Mouse (Mus musculus) embryonic facial prominence, embryonic 10.5 days (tissue): ENCODE data around the gene Smc1a. TPM values are rescaled to one million over a fixed set of nuclear protein-coding genes. Genes with fewer than 3 reads are reported as not detected.

Source experiments
- DNase-seq: peaks from one replicate; pipeline ENCODE4 v3.0.0-alpha.2; 2017; ENCODE audit warnings: low spot score
- H3K27ac ChIP-seq: fragments of 300-500 bp; sonication (generic); replicated peaks from 2 replicates; pipeline ENCODE4 v1.5.1; 2016; ENCODE audit warnings: mild to moderate bottlenecking
- H3K27me3 ChIP-seq: fragments of 300-500 bp; sonication (generic); replicated peaks from 2 replicates; pipeline ENCODE4 v1.6.1; 2016; ENCODE audit warnings: low read depth, mild to moderate bottlenecking; ENCODE audit not compliant: poor library complexity, severe bottlenecking
- H3K36me3 ChIP-seq: fragments of 300-500 bp; sonication (generic); replicated peaks from 2 replicates; pipeline ENCODE4 v1.6.1; 2016; ENCODE audit warnings: mild to moderate bottlenecking, moderate library complexity
- H3K4me1 ChIP-seq: fragments of 300-500 bp; sonication (generic); 2 replicates; pipeline ENCODE4 v1.6.1; 2016
- H3K4me3 ChIP-seq: fragments of 300-500 bp; sonication (generic); 2 replicates; pipeline ENCODE4 v1.5.1; 2016; ENCODE audit warnings: mild to moderate bottlenecking, moderate library complexity
- H3K9me3 ChIP-seq: fragments of 300-500 bp; sonication (generic); 2 replicates; pipeline ENCODE4 v1.6.1; 2016; ENCODE audit warnings: mild to moderate bottlenecking
- WGBS: fragments of 180-500 bp; shearing (Covaris S2); methylation state at CpG from one replicate; pipeline ENCODE4 v1.1.7; 2016; 5-methylcytosine and 5-hydroxymethylcytosine counted together
- polyA plus RNA-seq: library from polyadenylated mRNA; unstranded; fragments of >200 nt; fragmentation: Nextera tagmentation; extraction: Ambion mirVana; gene quantifications from 2 replicates; pipeline ENCODE4 v1.2.1, GENCODE M21; 2016

Smc1a gene
- 111 and 117 TPM in 2 replicates for polyA plus RNA-seq

DNA sequence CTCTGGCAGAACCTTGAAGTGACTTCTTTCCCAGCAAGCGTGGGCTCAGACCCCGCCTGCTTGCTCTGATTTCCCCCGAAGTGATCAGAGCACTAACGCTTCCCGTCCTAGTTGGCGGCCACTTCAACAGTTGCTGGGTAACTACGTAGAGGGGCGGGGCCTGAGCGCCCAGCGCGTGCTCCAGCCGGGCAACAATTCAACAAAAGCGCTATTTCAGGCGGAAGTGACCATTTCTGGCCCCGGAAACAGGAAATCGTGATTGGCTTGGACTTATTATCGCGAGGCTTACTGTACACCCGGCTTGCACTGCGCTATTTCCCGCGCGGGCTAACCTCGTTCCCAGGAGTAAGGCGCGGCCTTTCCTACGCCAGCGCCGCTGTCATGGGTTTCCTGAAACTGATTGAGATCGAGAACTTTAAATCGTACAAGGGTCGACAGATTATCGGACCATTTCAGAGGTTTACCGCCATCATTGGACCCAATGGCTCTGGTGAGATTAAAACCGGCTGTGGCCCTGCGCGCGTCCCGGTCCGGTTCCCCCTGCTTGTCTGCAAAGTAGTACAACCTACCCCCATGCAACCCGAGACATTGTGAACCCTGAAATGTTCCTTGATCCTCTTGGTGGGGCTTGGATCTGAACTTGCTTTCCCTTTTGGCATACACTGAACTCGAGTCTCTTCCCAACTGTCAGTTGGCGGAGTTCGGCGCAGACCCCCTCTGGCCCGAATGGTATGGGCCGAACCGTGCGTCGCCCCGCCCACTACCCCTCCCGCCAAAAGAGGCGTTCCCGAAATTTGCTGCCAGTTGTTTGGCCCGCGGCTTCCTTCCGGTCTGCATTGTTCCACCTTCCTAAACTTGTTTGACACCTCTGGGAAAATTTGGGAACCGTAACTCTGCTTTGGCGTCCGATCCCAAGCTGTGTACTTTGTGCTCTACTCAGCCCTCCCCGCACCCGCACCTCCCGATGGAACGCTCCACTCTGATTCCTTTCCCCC lies at the start of gene Smc1a, which contains the start of gene Ribc1:
Smc1a (plus strand) TSS at position 278 of the 995 bp plus-strand sequence.
Ribc1 (minus strand) TSS at position 145 of the 995 bp plus-strand sequence.
- Histone ChIP-seq H3K4me1 (peaks cover 7% of the 10 kb centered on the region; the same call in 1 of the 2 replicates), H3K27me3 (peaks cover 95% of the 10 kb centered on the region), H3K36me3 (peaks cover 12% of the 10 kb centered on the region), H3K27ac (peak within 1 kb of the TSS; percentile 89), H3K4me3 (peak within 1 kb of the TSS; percentile 68), H3K9me3 (no peaks in the 10 kb centered on the region)
- 13% methylated on average over 64 of the region's 64 CpGs for WGBS
- peak; percentile 91 for DNase-seq

DNA sequence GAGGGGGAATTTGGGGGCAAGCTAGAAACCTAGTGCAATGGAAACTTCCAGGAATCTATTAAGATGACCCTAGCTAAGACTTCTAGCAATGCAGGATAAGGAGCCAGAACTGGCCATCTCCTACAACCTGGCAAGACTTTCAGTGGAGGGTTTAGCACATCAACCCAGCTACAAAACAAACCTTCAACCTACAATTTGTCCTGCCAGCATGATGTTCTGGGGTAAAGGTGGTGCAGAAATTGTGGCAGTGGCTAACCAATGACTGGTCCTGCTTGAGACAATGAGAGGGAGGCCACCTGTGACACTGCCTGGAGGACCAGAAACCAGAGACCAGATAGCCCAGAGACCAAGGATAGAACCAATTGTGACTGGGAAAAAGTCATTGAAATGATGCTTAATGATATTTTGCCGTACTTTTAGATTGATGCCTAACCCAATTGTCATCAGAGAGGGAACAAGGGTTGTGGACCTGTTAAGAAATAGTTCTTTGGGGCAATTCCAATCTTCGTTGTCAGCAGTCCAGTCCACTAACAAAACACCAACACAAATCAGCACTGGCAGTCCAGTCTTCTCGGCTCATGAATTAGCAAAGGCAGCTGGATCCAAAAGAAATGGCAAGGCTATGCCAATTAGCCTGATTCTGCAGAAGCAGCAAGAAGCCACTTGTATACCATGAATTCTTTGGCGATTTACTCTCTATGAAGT lies 17.1 kb upstream of the Smc1a start:
- no peak overlapping the region for H3K27ac ChIP-seq
- WGBS, result 70% methylated on average over 4 of the region's 4 CpGs
- H3K27me3 ChIP-seq, result peaks cover 100% of the 10 kb centered on the region
- H3K4me1 ChIP-seq, result no peaks in the 10 kb centered on the region
- H3K4me3 ChIP-seq, result no peak overlapping the region
- no peak for DNase-seq
- H3K9me3 ChIP-seq, result no peaks in the 10 kb centered on the region
- H3K36me3 ChIP-seq, result peaks cover 10% of the 10 kb centered on the region

DNA sequence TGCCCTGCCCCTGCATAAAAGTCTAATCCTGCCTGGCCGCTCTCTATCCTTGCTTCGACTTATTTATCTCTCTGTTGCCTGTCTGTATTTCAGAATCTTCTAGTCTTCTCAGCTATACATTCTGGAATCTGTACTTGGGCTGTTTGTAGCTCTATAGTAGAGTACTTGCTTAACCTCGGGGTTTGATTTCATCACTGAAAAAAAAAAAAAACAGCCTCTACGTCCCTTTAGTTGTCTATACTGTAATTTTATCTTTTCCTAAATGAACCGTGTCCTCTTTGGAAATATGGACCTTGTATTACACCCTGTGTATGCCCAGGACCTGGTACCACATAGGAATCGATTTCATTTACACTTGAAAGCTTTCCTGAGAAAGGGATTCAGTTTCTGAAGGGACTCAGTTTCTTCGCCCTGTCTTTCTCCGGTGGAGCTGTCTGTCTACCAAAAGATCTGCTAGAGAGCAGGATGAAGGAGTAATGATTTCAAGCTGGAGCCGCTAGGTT lies 15.0 kb upstream of the Smc1a start:
- Histone ChIP-seq H3K27ac (peak overlapping the region; percentile 78), H3K27me3 (peaks cover 100% of the 10 kb centered on the region), H3K36me3 (peaks cover 31% of the 10 kb centered on the region), H3K9me3 (no peaks in the 10 kb centered on the region), H3K4me3 (peak overlapping the region; percentile 63), H3K4me1 (no peaks in the 10 kb centered on the region)
- 41% methylated on average over 9 of the region's 9 CpGs for WGBS
- DNase-seq, result no peak

GRCm38 (mm10) chrX:152001737-152002710 lies 14.2 kb upstream of the Smc1a start, which contains the start of gene Hsd17b10:
Gene Hsd17b10, plus strand, starts transcription at chrX:152001845.
- peaks cover 35% of the 10 kb centered on the region for H3K36me3 ChIP-seq
- H3K4me3 ChIP-seq, result peak within 1 kb of the TSS; percentile 63
- 13% methylated on average over 41 of the region's 41 CpGs for WGBS
- no peaks in the 10 kb centered on the region for H3K4me1 ChIP-seq
- H3K27me3 ChIP-seq, result peaks cover 100% of the 10 kb centered on the region
- H3K9me3 ChIP-seq, result no peaks in the 10 kb centered on the region
- H3K27ac ChIP-seq, result peak within 1 kb of the TSS; percentile 78
- peak; percentile 89 for DNase-seq

- no peak for DNase-seq
- WGBS, result 81% methylated on average over 2 of the region's 2 CpGs
- Histone ChIP-seq H3K4me1 (no peaks in the 10 kb centered on the region), H3K27ac (no peak overlapping the region), H3K9me3 (no peaks in the 10 kb centered on the region), H3K4me3 (peak overlapping the region; percentile 63), H3K36me3 (peaks cover 43% of the 10 kb centered on the region), H3K27me3 (peaks cover 100% of the 10 kb centered on the region)
These were observed 13.4 kb upstream of the Smc1a start for GRCm38 (mm10) chrX:152002865-152003264.

DNA sequence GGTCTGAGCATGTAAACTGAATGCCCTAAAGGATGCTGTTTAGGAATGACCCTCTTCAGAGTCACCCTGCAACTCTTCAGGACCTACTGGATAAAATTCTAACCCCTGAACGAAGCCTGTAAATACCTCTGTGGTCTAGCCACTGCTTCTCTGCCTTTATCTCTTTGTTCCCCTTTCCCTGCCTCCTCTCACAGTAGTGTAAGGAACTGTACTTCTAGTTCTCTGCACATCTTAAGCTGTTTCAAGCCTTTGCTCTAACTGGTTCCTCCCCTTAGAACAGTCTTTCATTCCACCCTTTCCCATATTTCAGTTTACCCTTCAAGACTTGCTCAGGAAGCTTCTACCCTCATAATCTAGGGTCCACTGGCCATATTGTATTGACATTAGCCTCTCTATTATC lies 8.4 kb upstream of the Smc1a start:
- Histone ChIP-seq H3K4me3 (no peak overlapping the region), H3K9me3 (no peaks in the 10 kb centered on the region), H3K36me3 (peaks cover 47% of the 10 kb centered on the region), H3K27ac (no peak overlapping the region), H3K4me1 (no peaks in the 10 kb centered on the region), H3K27me3 (peaks cover 98% of the 10 kb centered on the region)
- DNase-seq, result no peak
- WGBS, result 81% methylated on average over 1 of the region's 1 CpGs

GRCm38 (mm10) chrX:152015752-152016150 lies 477 bp upstream of the Smc1a start:
- Histone ChIP-seq H3K9me3 (no peaks in the 10 kb centered on the region), H3K4me1 (peaks cover 7% of the 10 kb centered on the region; the same call in 1 of the 2 replicates), H3K27me3 (peaks cover 95% of the 10 kb centered on the region), H3K27ac (peak overlapping the region; percentile 89), H3K36me3 (peaks cover 12% of the 10 kb centered on the region), H3K4me3 (peak overlapping the region; percentile 68)
- DNase-seq, result no peak
- WGBS, result 16% methylated on average over 11 of the region's 11 CpGs

- DNase-seq, result no peak
- H3K27ac ChIP-seq, result peak overlapping the region; percentile 89
- H3K4me3 ChIP-seq, result peak overlapping the region; percentile 68
- 24% methylated on average over 14 of the region's 14 CpGs for whole genome bisulfite sequencing
- H3K4me1 ChIP-seq, result peaks cover 7% of the 10 kb centered on the region; the same call in 1 of the 2 replicates
- no peaks in the 10 kb centered on the region for H3K9me3 ChIP-seq
- peaks cover 90% of the 10 kb centered on the region for H3K27me3 ChIP-seq
- peaks cover 12% of the 10 kb centered on the region for H3K36me3 ChIP-seq
These were observed 958 bp downstream of the Smc1a start for GRCm38 (mm10) chrX:152017186-152017585.

DNA sequence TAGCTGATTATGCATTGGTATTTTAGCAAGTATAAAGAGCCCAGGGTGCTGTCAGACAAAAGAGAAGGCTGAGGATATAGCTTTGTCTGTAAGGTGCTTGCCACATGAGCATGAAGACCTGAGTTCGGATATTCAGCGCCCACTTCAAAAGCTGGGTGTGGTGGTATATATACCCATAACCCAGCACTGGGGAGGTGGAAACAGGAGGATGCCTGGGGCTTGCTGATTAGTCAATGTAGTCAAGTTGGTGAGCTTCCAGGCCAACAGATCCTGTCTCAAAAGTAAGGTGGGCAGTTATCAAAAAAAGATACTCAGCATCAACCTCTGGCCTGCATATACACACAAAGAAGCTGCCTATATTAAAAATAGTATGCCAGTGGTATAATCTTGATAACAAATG lies 3.1 kb downstream of the Smc1a start:
- Histone ChIP-seq H3K4me3 (no peak overlapping the region), H3K4me1 (peaks cover 7% of the 10 kb centered on the region; the same call in 1 of the 2 replicates), H3K36me3 (peaks cover 18% of the 10 kb centered on the region), H3K9me3 (no peaks in the 10 kb centered on the region), H3K27ac (no peak overlapping the region), H3K27me3 (peaks cover 90% of the 10 kb centered on the region)
- WGBS, result 85% methylated on average over 2 of the region's 2 CpGs
- no peak for DNase-seq

DNA sequence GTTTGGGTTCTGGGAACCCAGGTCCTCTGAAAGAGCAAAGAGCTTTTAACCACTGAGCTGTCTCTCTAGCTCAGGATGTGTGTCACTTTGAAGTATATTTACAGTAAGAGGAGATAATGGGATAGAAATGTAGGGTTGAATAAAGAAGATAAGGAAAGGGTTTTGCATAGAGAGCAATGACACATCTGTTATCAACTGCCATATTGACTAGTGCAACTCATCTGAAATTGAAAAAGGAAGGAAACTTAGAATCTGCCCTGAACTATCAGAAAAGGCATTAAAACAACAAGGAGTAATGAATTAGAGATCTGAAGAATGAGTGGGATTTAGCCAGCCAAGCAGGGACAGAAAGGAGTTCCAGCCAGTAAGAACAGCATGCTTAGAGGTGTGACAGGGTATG lies 23.6 kb downstream of the Smc1a start:
- peaks cover 78% of the 10 kb centered on the region for H3K27me3 ChIP-seq

GRCm38 (mm10) chrX:152047230-152047629 lies 31.0 kb downstream of the Smc1a start:
- H3K9me3 ChIP-seq, result no peaks in the 10 kb centered on the region
- H3K36me3 ChIP-seq, result peaks cover 73% of the 10 kb centered on the region
- peaks cover 85% of the 10 kb centered on the region for H3K27me3 ChIP-seq
- DNase-seq, result no peak
- no peak overlapping the region for H3K27ac ChIP-seq
- H3K4me3 ChIP-seq, result no peak overlapping the region
- no peaks in the 10 kb centered on the region for H3K4me1 ChIP-seq

More for the DNA sequence above, 23.6 kb downstream of the Smc1a start:
- Histone ChIP-seq H3K4me1 (no peaks in the 10 kb centered on the region), H3K27ac (no peak overlapping the region), H3K36me3 (peaks cover 76% of the 10 kb centered on the region), H3K9me3 (no peaks in the 10 kb centered on the region), H3K4me3 (no peak overlapping the region)
- no peak for DNase-seq
